Mouse (Mus musculus) heart, adult 2 months (tissue): ENCODE data around the gene Lpcat4. TPM values are rescaled to one million over a fixed set of nuclear protein-coding genes. Genes with fewer than 3 reads are reported as not detected.

Experiments used
- DNase-seq, 2 experiments: peaks; one replicate each; pipeline ENCODE4 v3.0.0; 2021
- H3K27ac ChIP-seq: fragments of 200-600 bp; 2 replicates; pipeline ENCODE4 v1.8.1; 2022
- H3K27me3 ChIP-seq: fragments of 200-500 bp; 2 replicates; pipeline ENCODE4 v1.6.1; 2012; ENCODE audit warnings: mild to moderate bottlenecking, low read length, inconsistent platforms, mixed read lengths; ENCODE audit not compliant: control insufficient read depth, insufficient read depth
- H3K36me3 ChIP-seq: fragments of 200-500 bp; 2 replicates; pipeline ENCODE4 v1.6.1; 2012; ENCODE audit warnings: low read length, inconsistent platforms; ENCODE audit not compliant: control insufficient read depth, insufficient read depth
- H3K4me1 ChIP-seq: fragments of 200-500 bp; 2 replicates; pipeline ENCODE4 v1.6.1; 2011; ENCODE audit warnings: low read length; ENCODE audit not compliant: control insufficient read depth, insufficient read depth
- H3K4me3 ChIP-seq: fragments of 200-600 bp; 2 replicates; pipeline ENCODE4 v1.8.1; 2022
- H3K79me2 ChIP-seq: fragments of 200-500 bp; replicated peaks from 2 replicates; pipeline ENCODE4 v1.6.1; 2012; ENCODE audit warnings: mild to moderate bottlenecking, inconsistent platforms, low read length, moderate library complexity, mixed read lengths; ENCODE audit not compliant: control insufficient read depth, insufficient read depth
- H3K9ac ChIP-seq: fragments of 200-500 bp; 2 replicates; pipeline ENCODE4 v1.6.1; 2012; ENCODE audit warnings: low read depth, mild to moderate bottlenecking, control low read depth, inconsistent platforms, low read length, mixed read lengths
- CTCF ChIP-seq: fragments of 200-600 bp; IDR thresholded peaks from 2 replicates; pipeline ENCODE4 v1.8.1; 2022; ENCODE audit warnings: antibody characterized with exemption, mild to moderate bottlenecking, moderate library complexity
- EP300 ChIP-seq: fragments of 200-500 bp; IDR thresholded peaks from 2 replicates; pipeline ENCODE4 v1.6.1; 2011; ENCODE audit warnings: low read depth, low read length, control low read depth; ENCODE audit not compliant: insufficient read depth
- POLR2A ChIP-seq: fragments of 200-500 bp; IDR thresholded peaks from 2 replicates; pipeline ENCODE4 v1.6.1; 2011; ENCODE audit warnings: mild to moderate bottlenecking, low read depth, low read length, control low read depth; ENCODE audit not compliant: insufficient read depth
- WGBS: fragments of 180-500 bp; shearing (Covaris S2); methylation state at CpG from one replicate; pipeline ENCODE4 v1.1.7; 2018; 5-methylcytosine and 5-hydroxymethylcytosine counted together
- intact Hi-C: fragments of 180-260 bp; cut with DNase I; formaldehyde crosslinking; loops from one replicate; pipeline ENCODE4 v1.15.1; 2025
- polyA plus RNA-seq: library from polyadenylated mRNA; depleted of rRNA; stranded (reverse); fragments of >200 nt; gene quantifications from 2 replicates; pipeline ENCODE4 v1.2.3, GENCODE M21; 2012
- total RNA-seq, 2 experiments: library from RNA; stranded (reverse); gene quantifications; 2 replicates each; pipeline ENCODE4 v1.2.3; 2021

Lpcat4 gene
- total and polyA plus RNA-seq, 3 experiments: 2.3 to 11.4 (median 2.3) TPM

DNA sequence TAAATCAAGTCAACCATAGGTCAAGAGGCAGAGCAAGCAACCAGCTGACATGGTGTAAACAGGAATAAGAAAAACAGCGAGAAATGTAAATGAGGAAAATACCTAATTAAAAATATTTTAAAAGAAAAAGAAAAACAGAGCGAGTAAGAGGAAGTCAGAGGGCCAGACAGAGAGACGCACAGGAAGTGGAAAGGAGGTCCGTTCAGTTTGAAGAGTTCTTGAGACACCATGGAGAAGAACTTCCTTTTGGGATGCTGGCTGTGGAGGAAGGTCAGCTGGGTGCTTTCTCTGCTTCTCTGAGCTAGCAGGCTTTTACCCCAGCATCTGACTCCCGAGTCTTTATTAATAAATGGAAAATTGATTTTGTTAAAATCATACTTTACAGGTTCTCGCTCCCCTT lies 21.7 kb upstream of the Lpcat4 start:
- H3K9ac ChIP-seq: no peak overlapping the region
- no peaks in the 10 kb centered on the region for H3K4me1 ChIP-seq
- no peak for TF ChIP-seq CTCF
- no peak for TF ChIP-seq EP300
- no peak for TF ChIP-seq POLR2A
- H3K79me2 ChIP-seq: no peaks in the 10 kb centered on the region
- no peaks in the 10 kb centered on the region for H3K27me3 ChIP-seq
- no peak for DNase-seq
- WGBS: 64% methylated on average over 6 of the region's 6 CpGs
- intact Hi-C loops: loop anchor here (2.0 kb wide), 1 partner anchor 19 kb away; no protein-coding TSS in a partner anchor
- H3K36me3 ChIP-seq: no peaks in the 10 kb centered on the region
- no peak overlapping the region for H3K4me3 ChIP-seq
- no peak overlapping the region for H3K27ac ChIP-seq

DNA sequence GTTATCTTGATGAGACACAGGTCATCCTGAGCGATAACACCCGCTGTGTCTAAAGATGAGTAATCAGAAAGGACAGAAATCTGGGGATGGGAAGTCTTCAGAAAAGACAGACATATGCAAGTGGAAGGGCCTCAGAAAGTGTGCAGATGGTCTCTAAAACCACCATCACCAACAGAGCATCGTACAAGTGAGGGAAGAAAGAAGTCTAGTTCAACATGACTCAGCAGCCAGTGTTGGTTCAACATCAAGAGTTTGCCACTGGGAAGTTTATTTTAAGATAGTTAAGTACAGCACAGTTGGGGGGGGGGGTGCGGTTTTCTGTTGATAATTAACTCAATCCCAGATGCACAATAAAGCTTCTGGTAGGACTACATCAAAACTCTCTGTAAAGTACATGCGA lies 18.4 kb upstream of the Lpcat4 start:
- no peaks in the 10 kb centered on the region for H3K4me1 ChIP-seq
- intact Hi-C loops: no loop called here
- DNase-seq: no peak
- H3K9ac ChIP-seq: no peak overlapping the region
- 66% methylated on average over 5 of the region's 5 CpGs for WGBS
- H3K27me3 ChIP-seq: no peaks in the 10 kb centered on the region
- H3K36me3 ChIP-seq: no peaks in the 10 kb centered on the region
- TF ChIP-seq EP300 (no peak), POLR2A (no peak), CTCF (no peak)
- H3K4me3 ChIP-seq: no peak overlapping the region
- H3K27ac ChIP-seq: no peak overlapping the region
- H3K79me2 ChIP-seq: no peaks in the 10 kb centered on the region

DNA sequence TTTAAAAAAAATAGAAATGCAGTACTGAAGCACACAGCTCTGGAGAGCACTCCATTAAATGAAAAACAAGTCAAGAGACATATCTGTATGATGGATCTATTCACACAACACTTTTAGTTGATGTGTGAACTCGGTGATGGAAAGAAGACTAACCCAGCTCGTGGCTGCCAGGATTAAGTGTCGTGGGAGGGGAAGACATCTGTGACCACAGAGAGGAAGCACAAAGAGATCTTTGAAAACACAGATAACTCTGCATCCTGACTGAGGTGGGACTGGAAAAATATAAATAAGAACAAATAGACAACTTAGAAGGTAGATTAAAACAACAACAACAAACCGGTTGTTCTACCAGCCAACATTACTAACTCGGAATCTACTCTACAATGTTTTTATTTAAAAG lies 16.7 kb upstream of the Lpcat4 start:
- intact Hi-C loops: no loop called here
- H3K9ac ChIP-seq: no peak overlapping the region
- TF ChIP-seq EP300 (no peak), CTCF (no peak), POLR2A (no peak)
- DNase-seq: no peak
- no peaks in the 10 kb centered on the region for H3K36me3 ChIP-seq
- no peaks in the 10 kb centered on the region for H3K4me1 ChIP-seq
- 40% methylated on average over 5 of the region's 5 CpGs for WGBS
- H3K27me3 ChIP-seq: no peaks in the 10 kb centered on the region
- no peaks in the 10 kb centered on the region for H3K79me2 ChIP-seq
- no peak overlapping the region for H3K4me3 ChIP-seq
- H3K27ac ChIP-seq: no peak overlapping the region

DNA sequence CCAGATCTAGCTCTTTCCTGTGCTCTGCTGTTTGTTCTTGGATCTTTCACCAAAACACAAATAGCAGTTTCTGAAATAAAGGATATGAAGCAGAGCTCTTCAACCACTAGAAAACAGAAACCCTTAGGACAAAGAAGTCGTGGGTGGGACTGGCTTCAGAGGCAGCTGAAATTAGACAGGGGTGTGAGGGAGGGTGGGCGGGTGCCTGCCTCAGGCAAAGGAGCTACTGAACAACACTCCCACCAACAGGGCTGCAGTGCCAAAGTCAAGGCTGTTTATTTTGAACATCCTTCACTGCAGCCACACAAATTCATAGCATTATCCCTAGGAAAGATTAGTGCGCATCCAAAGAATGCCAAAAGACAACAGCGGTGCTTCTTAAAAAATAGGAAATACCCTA lies 14.9 kb upstream of the Lpcat4 start:
- TF ChIP-seq EP300 (no peak), CTCF (no peak), POLR2A (no peak)
- H3K27ac ChIP-seq: no peak overlapping the region
- H3K27me3 ChIP-seq: no peaks in the 10 kb centered on the region
- 47% methylated on average over 4 of the region's 4 CpGs for WGBS
- H3K4me1 ChIP-seq: no peaks in the 10 kb centered on the region
- no peak overlapping the region for H3K9ac ChIP-seq
- intact Hi-C loops: no loop called here
- DNase-seq: no peak
- H3K4me3 ChIP-seq: no peak overlapping the region
- H3K36me3 ChIP-seq: no peaks in the 10 kb centered on the region
- H3K79me2 ChIP-seq: no peaks in the 10 kb centered on the region

DNA sequence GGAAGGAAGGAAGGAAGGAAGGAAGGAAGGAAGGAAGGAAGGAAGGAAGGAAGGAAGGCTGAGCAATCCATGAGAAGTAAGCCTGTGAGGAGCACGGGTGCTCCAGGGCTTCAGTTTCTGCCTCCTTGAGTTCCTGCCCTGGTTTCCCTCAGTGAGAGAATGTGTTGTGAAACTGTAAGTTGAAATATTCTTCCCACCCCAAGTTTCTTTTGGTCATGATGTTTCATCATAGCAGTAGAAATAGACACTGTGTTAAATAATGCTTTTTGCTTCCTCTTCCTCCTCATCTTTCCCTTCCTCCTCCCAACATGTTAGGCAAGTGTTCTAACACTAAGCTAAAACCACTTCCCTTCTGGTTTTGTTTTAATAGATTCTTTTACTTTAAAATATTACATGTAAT lies 6.6 kb upstream of the Lpcat4 start:
- Histone ChIP-seq H3K79me2 (no peaks in the 10 kb centered on the region), H3K27ac (no peak overlapping the region), H3K27me3 (no peaks in the 10 kb centered on the region), H3K36me3 (no peaks in the 10 kb centered on the region), H3K4me1 (no peaks in the 10 kb centered on the region), H3K4me3 (no peak overlapping the region), H3K9ac (no peak overlapping the region)
- no peak for DNase-seq
- no peak for TF ChIP-seq CTCF
- TF ChIP-seq POLR2A: no peak
- no peak for TF ChIP-seq EP300
- intact Hi-C loops: no loop called here
- WGBS: 41% methylated on average over 1 of the region's 1 CpGs

DNA sequence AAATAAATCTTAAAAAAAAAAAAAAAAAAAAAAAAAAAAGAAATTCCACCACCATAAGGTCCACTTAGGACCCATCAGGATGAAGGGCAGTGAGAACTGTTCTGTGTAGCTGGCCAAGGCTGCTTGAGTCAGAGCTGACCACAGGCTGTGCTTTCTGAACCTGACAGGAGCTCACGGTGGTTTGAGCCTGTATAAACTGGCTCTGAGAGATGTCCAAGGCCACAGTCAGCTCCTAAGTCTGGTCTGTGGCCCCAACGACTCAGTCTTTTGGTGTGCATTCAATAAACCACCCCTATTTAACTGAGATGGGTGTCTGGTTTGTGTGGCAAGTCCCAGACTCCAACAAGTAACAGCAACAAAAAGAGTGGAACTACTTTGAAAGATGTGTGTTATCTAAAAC lies 2.6 kb upstream of the Lpcat4 start:
- no peak for DNase-seq
- no peak overlapping the region for H3K27ac ChIP-seq
- intact Hi-C loops: no loop called here
- no peak overlapping the region for H3K9ac ChIP-seq
- no peaks in the 10 kb centered on the region; the same call in 1 of the 2 replicates for H3K4me1 ChIP-seq
- TF ChIP-seq EP300 (no peak), CTCF (no peak), POLR2A (no peak)
- H3K4me3 ChIP-seq: no peak overlapping the region
- H3K36me3 ChIP-seq: no peaks in the 10 kb centered on the region
- H3K27me3 ChIP-seq: no peaks in the 10 kb centered on the region
- no peaks in the 10 kb centered on the region for H3K79me2 ChIP-seq
- WGBS: 86% methylated on average over 2 of the region's 2 CpGs
